14 mouse cellular contexts compared by ENCODE assay signal in the genomic region with DNA sequence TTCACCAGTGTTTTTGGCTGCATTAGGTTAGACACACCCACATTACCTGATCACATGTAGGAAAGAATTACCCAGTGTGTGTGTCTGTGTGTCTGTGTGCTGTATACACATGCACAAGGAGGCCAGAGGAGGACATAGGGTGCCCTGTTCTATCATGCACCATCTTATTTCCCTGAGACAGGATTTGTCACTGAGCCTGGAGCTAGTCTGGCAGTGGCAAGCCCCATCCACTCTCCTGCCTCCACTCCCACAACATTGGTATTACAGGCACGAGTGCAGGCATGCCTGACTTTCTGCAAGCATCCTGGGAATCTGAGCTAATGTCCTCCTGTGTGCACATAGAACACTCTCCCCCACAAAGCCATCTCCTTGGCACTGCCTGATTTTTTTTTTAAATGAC.
A peak's percentile ranks its signal among the peaks of the same experiment; 100 is the strongest.
DNase-seq lines count a peak whose midpoint lies in the region; ATAC-seq and TF ChIP-seq lines count a peak whose summit lies in the region.
"Had no signal": no experiment of that assay in that cellular context is flagged by ENCODE, and none has a peak within 500 bp of the region (broad histone marks: within the 10 kb centered on the region; RNA-seq: fewer than 3 reads in every experiment).

No protein-coding gene starts in this region.

- TF ChIP-seq CTCF in hindbrain, postnatal 0 days (IDR thresholded peaks at IDR 0.05; ENCODE audit: low read depth) = 0 out of 2 replicates have a peak, but pooled peaks have one; percentile 17

- ATAC-seq in hindbrain, embryonic 14.5 days (ENCODE audit: low FRiP score) = no peak
- peak; percentile 56; the same call in 1 of the 2 replicates for ATAC-seq in embryonic facial prominence, embryonic 13.5 days (ENCODE audit: insufficient number of reproducible peaks, insufficient read depth, low FRiP score, low TSS enrichment, low read depth)
- peak; percentile 67 for ATAC-seq in hindbrain, postnatal 0 days
- ATAC-seq in midbrain, embryonic 15.5 days (replicated peaks) = 0 out of 2 replicates have a peak, but pooled peaks have one; percentile 37
- ATAC-seq in inflammation-experienced regulatory T-cells, adult 6 months = no peak

- peak; percentile 29 for DNase-seq in hindbrain, embryonic 10.5 days (ENCODE audit: low spot score)
- DNase-seq in hindbrain, embryonic 14.5 days (ENCODE audit: low spot score) = no peak
- no peak for DNase-seq in hindbrain, postnatal 0 days (ENCODE audit: low spot score)
- no peak for DNase-seq in cerebellum, postnatal 4 days (ENCODE audit: low spot score in 2 of 2)
- no peak for DNase-seq in frontal cortex, postnatal 25 days (ENCODE audit: low spot score in 2 of 2)
- DNase-seq: adrenal gland, postnatal 14 days; B cell, adult 2 months; cerebellum, adult 11-12 months; gastrocnemius, postnatal 36 days; thymus, postnatal 14 days had no signal

- no peak overlapping the region for H3K9ac ChIP-seq in hindbrain, embryonic 14.5 days
- no peak overlapping the region for H3K9ac ChIP-seq in embryonic facial prominence, embryonic 13.5 days
- H3K9ac ChIP-seq in hindbrain, postnatal 0 days (replicated peaks; ENCODE audit: low read length) = no peak overlapping the region
- H3K9ac ChIP-seq in midbrain, embryonic 15.5 days = no peak overlapping the region
- H3K9ac ChIP-seq: liver, embryonic 15.5 days had no signal

- H3K4me1 ChIP-seq in hindbrain, embryonic 10.5 days (replicated peaks) = peaks cover 57% of the 10 kb centered on the region
- 0 out of 2 replicates have a peak, but pooled peaks cover 14% of the 10 kb centered on the region for H3K4me1 ChIP-seq in hindbrain, embryonic 14.5 days (replicated peaks; ENCODE audit: control insufficient read depth, insufficient read depth, low read length)
- peaks cover 55% of the 10 kb centered on the region for H3K4me1 ChIP-seq in embryonic facial prominence, embryonic 13.5 days
- H3K4me1 ChIP-seq in hindbrain, postnatal 0 days (ENCODE audit: insufficient read depth, low read length) = peaks cover 5% of the 10 kb centered on the region; the same call in 1 of the 2 replicates
- peaks cover 7% of the 10 kb centered on the region for H3K4me1 ChIP-seq in midbrain, embryonic 15.5 days
- H3K4me1 ChIP-seq: liver, embryonic 15.5 days had no signal

- no peak overlapping the region for H3K4me3 ChIP-seq in hindbrain, embryonic 10.5 days
- H3K4me3 ChIP-seq in hindbrain, embryonic 14.5 days (replicated peaks; ENCODE audit: low read length) = no peak overlapping the region
- no peak overlapping the region for H3K4me3 ChIP-seq in embryonic facial prominence, embryonic 13.5 days
- H3K4me3 ChIP-seq in hindbrain, postnatal 0 days (ENCODE audit: low read length) = no peak overlapping the region
- no peak overlapping the region for H3K4me3 ChIP-seq in midbrain, embryonic 15.5 days
- H3K4me3 ChIP-seq: liver, embryonic 15.5 days had no signal

- no peaks in the 10 kb centered on the region for H3K9me3 ChIP-seq in hindbrain, embryonic 10.5 days
- no peaks in the 10 kb centered on the region for H3K9me3 ChIP-seq in hindbrain, embryonic 14.5 days (ENCODE audit: control insufficient read depth, low read length)
- no peaks in the 10 kb centered on the region for H3K9me3 ChIP-seq in embryonic facial prominence, embryonic 13.5 days
- H3K9me3 ChIP-seq in hindbrain, postnatal 0 days (ENCODE audit: low read length) = no peaks in the 10 kb centered on the region
- no peaks in the 10 kb centered on the region for H3K9me3 ChIP-seq in midbrain, embryonic 15.5 days
- H3K9me3 ChIP-seq: liver, embryonic 15.5 days had no signal

- H3K36me3 ChIP-seq in hindbrain, embryonic 10.5 days = no peaks in the 10 kb centered on the region
- no peaks in the 10 kb centered on the region for H3K36me3 ChIP-seq in hindbrain, embryonic 14.5 days (replicated peaks; ENCODE audit: control insufficient read depth, insufficient read depth)
- H3K36me3 ChIP-seq in embryonic facial prominence, embryonic 13.5 days = no peaks in the 10 kb centered on the region
- no peaks in the 10 kb centered on the region for H3K36me3 ChIP-seq in hindbrain, postnatal 0 days (ENCODE audit: insufficient read depth, low read length)
- no peaks in the 10 kb centered on the region for H3K36me3 ChIP-seq in midbrain, embryonic 15.5 days (replicated peaks)
- H3K36me3 ChIP-seq: liver, embryonic 15.5 days had no signal

- no peak overlapping the region for H3K4me2 ChIP-seq in hindbrain, embryonic 14.5 days (replicated peaks)
- no peak overlapping the region for H3K4me2 ChIP-seq in embryonic facial prominence, embryonic 13.5 days
- no peak overlapping the region for H3K4me2 ChIP-seq in hindbrain, postnatal 0 days (ENCODE audit: low read depth, low read length)
- H3K4me2 ChIP-seq in midbrain, embryonic 15.5 days = no peak overlapping the region
- H3K4me2 ChIP-seq: liver, embryonic 15.5 days had no signal

- peaks cover 12% of the 10 kb centered on the region; the same call in 1 of the 2 replicates for H3K27me3 ChIP-seq in hindbrain, embryonic 10.5 days (ENCODE audit: insufficient read depth, poor library complexity, severe bottlenecking)
- peaks cover 7% of the 10 kb centered on the region; the same call in 1 of the 2 replicates for H3K27me3 ChIP-seq in hindbrain, embryonic 14.5 days (ENCODE audit: control insufficient read depth, insufficient read depth, low read length)
- H3K27me3 ChIP-seq in embryonic facial prominence, embryonic 13.5 days = no peaks in the 10 kb centered on the region
- H3K27me3 ChIP-seq in hindbrain, postnatal 0 days (ENCODE audit: insufficient read depth, low read length) = no peaks in the 10 kb centered on the region
- no peaks in the 10 kb centered on the region for H3K27me3 ChIP-seq in midbrain, embryonic 15.5 days (replicated peaks)
- H3K27me3 ChIP-seq: liver, embryonic 15.5 days had no signal

- 18% methylated on average over 1 of the region's 1 CpGs for WGBS in hindbrain, embryonic 10.5 days
- WGBS in hindbrain, embryonic 14.5 days = 26% methylated on average over 1 of the region's 1 CpGs
- WGBS in embryonic facial prominence, embryonic 13.5 days = 19% methylated on average over 1 of the region's 1 CpGs
- 13% methylated on average over 1 of the region's 1 CpGs for WGBS in hindbrain, postnatal 0 days
- 0% methylated on average over 1 of the region's 1 CpGs for whole genome bisulfite sequencing in midbrain, embryonic 15.5 days

- H3K27ac ChIP-seq in hindbrain, embryonic 10.5 days = peak overlapping the region; percentile 62
- H3K27ac ChIP-seq in hindbrain, embryonic 14.5 days = no peak overlapping the region
- peak overlapping the region; percentile 80 for H3K27ac ChIP-seq in embryonic facial prominence, embryonic 13.5 days
- no peak overlapping the region; the same call in 1 of the 2 replicates for H3K27ac ChIP-seq in hindbrain, postnatal 0 days
- no peak overlapping the region for H3K27ac ChIP-seq in midbrain, embryonic 15.5 days
- H3K27ac ChIP-seq: liver, embryonic 15.5 days had no signal

Comparison
In these comparisons a context has a peak if more than half of its experiments do, and no peak if none do; other contexts are left out.
1. H3K27ac ChIP-seq: peak in hindbrain, embryonic 10.5 days (single experiment) and embryonic facial prominence, embryonic 13.5 days (single experiment); none in hindbrain, embryonic 14.5 days (single experiment), hindbrain, postnatal 0 days (single experiment) and midbrain, embryonic 15.5 days (single experiment).
2. ATAC-seq: peak in embryonic facial prominence, embryonic 13.5 days (single experiment), hindbrain, postnatal 0 days (single experiment) and midbrain, embryonic 15.5 days (single experiment); none in hindbrain, embryonic 14.5 days (single experiment) and inflammation-experienced regulatory T-cells, adult 6 months (single experiment).